Mouse (Mus musculus) embryo, embryonic 10.5 days (tissue): ENCODE results near the gene Gna13.

Source experiments
- DNase-seq: peaks from one replicate; pipeline ENCODE4 v3.0.0-alpha.2; 2015; ENCODE audit warnings: low spot score

The Gna13 gene

GRCm38 (mm10) chr11:109422263-109422662 is 59.6 kb downstream of the Gna13 start:
- DNase-seq: no peak

DNA sequence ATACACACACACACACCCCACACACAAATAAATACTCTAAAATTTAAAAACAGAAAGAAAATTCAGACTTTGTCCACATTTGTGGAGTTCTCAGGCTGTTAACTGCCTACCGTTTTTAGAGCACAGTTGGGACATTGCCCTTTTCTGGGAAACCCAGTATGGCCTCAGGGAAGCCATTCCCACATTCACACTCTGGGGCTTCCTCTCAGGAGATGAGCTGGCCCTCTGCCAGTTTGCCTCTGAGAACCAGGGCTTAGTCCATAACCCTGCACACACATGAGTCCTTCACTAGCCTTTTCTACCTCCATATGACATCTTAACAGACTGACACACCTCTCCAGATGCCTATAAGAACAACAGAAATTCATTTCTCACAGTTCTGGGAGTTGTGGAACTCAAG is 60.7 kb downstream of the Gna13 start:
- no peak for DNase-seq

DNA sequence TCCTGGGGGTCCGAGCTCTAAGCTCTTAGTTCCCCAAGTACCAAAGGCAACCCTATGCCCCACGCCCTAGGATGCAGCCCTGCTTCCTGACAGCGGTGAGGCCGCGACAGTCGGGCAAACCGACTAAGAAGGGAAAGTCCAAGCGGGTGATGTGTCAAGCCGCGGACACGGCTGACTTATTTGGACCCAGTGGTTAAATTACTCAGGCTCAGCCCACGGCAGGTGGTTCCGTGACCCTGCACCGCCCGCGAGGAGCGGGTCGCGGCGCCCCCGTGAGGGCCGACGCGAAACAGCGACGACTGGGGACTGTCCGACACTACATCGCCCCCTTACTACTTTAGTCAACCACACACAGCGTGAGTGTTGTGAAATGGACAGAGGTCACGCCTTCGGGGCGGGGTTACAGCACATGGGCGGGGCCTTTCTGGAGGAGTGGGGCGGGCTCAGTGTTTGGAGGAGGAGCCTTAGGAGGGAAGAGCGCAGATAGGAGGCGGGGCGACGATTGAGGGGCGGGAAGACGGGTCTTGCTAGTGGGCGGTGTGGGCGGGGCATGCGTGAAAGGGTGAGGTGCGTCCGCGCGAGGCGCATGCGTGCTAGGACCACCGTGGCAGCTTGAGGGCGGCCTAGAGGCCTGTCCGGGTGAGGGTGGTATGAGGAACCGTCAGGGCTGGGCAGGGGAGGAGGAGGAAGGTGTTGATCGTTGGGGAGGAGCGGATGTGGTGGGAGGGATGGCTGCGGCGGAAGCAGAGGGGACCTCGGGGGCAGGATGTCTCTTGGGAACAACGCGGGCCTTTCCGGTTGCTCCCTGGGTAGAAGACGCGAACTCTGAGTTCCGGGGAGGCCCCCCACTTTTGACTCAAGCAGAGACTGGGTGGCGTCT is 63.0 kb downstream of the Gna13 start, which contains the start of gene Amz2:
Gene Amz2, plus strand, starts transcription at position 555 of the 880 bp plus-strand sequence.
- DNase-seq: peak; percentile 100

- DNase-seq: no peak
These were observed 63.6 kb downstream of the Gna13 start for GRCm38 (mm10) chr11:109426272-109426586.

DNA sequence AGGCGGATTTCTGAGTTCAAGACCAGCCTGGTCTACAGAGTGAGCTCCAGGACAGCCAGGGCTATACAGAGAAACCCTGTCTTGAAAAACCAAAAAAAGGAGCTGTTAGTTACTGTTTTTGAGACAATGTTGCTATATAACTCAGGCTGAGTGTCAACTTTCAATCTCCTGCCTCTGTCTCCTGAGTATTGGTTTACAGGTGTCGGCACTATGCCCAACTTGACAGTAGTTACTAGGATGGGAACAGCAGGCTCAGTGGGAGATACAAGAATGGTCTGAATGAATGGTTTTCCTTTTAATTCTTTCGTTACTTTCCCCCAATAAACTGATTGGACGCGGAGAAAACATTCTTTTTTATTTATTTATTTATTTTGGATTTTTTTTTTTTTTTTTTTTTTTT is 64.7 kb downstream of the Gna13 start:
- no peak for DNase-seq

DNA sequence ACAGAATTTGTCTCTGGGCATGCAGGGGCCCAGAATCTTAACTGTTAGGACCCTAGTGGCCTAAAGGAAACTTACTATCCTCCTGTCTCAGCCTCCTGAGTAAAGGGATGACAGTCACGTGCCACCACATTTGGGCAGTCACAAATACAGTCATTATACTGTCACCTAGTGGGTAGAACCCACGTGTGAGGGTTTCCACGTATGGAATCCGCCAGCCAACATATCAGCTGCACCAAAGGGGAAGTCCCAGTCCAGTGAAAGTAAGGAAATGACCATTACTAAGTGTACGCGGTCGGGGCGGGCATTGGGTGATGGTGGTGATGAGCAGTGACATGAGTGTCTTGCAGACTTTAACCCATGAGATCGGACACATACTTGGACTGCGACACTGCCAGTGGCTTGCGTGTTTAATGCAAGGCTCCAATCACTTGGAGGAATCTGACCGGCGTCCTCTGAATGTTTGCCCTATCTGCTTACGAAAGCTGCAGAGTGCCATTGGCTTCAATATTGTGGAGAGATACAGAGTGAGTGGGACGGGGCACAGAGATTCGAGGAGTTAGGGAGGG is 71.7 kb downstream of the Gna13 start:
- DNase-seq: no peak

DNA sequence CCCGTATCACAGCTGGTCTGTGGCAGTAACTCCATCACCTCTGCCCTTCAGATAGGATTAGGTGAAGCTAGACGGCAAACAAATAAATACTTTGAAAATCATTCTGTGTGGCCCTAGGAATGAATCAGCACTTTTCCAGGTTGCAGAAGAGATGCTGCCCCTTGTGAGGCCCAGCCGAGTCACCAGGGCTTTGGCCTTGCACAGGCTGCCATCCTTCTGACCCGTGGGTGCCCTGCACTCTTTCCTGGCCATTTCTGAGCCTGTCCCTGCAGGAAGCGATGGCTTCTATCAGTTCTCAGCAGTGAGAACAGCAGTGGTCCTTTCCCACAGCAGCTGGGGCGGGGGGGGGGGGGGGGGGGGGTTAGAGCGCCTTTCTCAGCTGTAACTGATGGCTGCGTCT is 74.3 kb downstream of the Gna13 start:
- DNase-seq: no peak

DNA sequence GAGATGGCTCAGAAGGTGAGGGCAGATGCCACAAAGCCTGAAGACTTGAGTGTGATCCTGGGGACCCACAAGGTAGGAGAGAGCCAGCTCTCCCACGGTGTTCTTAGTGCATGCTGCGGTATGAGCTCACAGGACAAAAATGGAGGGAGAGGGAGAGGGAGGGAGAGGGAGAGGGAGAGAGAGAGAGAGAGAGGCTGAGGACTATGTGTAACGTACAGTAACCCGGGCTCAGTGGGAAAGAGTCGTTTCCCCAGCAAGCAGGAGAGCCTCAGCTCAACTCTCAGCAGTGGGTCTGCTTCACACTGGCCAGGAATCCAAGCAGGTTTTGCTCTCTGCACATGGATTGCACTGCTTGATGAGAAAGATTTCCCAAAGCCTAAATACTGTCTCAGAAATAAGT is 76.6 kb downstream of the Gna13 start:
- DNase-seq: peak; percentile 18

DNA sequence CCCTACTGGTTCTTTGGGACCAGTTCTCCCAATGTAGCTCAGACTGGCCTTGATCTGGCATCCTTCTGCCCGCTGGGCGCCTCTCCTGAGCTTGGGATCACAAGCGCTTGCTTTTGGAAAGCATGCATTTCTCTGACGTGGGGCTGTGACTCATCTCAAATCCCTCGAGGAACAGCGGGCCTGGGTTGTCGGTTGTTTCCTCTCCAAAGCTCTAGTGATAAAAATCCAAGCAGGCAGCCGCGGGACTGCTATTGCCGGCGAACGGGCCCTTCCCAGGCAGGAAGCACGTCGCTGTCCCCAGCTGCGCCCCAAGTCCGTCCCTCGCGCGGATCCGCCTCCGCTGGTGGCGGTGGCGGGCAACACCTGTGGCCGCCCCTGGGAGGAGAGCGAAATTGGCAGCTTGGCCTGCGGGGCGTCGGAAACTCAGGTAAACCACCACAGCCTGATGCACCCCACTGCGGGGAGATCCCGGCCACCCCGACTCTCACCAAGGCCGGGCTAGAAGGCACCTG is 77.3 kb downstream of the Gna13 start:
- peak; percentile 68 for DNase-seq

- DNase-seq: no peak
These were observed 78.0 kb downstream of the Gna13 start for GRCm38 (mm10) chr11:109440641-109441040.

DNA sequence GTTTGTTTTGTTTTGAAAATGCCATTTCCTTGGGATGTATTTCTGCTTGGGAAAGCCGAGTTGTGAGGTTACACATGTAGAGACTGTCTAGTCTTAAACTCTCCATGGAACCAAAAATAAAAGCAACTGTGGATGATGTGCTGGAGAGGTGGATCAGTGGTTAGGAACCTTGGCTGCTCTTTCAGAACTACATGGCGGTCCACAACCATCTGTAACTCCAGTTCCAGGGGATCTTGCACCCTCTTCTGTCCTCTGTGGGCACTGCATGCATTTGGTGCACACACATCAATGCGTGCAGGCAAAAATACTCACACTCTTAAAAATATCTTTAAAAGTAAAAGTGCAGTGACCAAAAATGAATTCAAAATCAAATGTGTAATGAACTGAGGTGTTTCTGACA is 78.5 kb downstream of the Gna13 start:
- peak; percentile 69 for DNase-seq

- peak; percentile 29 for DNase-seq
These were observed 79.6 kb downstream of the Gna13 start for GRCm38 (mm10) chr11:109442166-109442730.

- DNase-seq: no peak
These were observed 81.0 kb downstream of the Gna13 start for GRCm38 (mm10) chr11:109443468-109444263.

DNA sequence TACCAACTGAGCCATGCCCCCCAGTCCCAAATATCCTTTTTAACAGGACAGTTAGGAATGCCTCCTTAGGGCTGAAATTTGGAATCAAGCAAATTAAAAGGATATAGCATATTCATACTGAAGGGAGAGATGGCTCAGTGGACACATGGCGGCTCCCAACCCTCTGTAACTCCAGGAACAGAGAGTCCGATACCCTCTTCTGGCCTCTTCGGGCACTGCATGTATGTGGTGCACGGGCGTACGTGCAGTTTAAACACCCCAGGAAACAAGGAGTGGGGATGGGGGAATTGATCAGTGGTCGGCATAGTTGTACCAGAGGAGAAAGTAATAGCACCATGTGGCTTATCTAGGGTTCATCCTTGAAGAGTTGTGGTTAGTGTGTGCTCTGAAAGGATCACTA is 82.0 kb downstream of the Gna13 start:
- DNase-seq: peak; percentile 61

DNA sequence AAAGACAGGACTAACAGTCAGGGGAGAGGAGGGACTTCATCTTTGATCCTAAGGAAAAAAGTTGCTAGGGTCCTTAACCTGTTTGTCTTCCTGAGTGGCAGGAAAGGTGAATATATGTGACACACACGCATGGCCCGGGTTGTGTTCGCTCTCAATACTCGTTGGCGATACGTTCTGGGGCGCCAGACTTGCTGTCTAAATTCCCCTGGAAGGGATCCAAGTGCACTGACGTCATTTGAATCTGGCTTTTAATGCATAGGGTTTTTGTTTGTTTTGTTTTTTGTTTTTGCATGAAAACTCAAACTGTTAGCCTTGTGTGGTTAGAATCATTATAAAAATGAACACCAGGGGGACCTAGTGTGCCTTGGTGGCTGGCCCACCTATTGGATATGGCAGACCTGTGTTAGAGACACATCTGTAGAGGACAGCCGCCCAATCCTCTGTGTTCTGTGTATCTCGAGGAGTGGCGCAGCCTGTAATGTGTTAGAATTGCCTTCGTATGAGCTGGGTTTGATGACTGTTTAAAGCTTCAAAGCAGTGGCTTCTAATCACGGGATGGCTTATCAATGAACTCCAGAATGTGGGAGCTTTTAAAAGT is 82.9 kb downstream of the Gna13 start:
- DNase-seq: peak; percentile 78
